Mouse (Mus musculus) embryonic fibroblast, embryonic 13.5 days (primary cell): ENCODE results near the gene Jak1. TPM values are rescaled to one million over a fixed set of nuclear protein-coding genes. Genes with fewer than 3 reads are reported as not detected.

Experiments used
- H3K27ac ChIP-seq: 2 replicates; pipeline ENCODE4 v1.5.1; 2012; ENCODE audit warnings: low read length, control low read depth, inconsistent platforms; ENCODE audit not compliant: insufficient read depth
- H3K4me1 ChIP-seq: 2 replicates; pipeline ENCODE4 v1.6.1; 2011; ENCODE audit warnings: low read length; ENCODE audit not compliant: control insufficient read depth, insufficient read depth
- H3K4me3 ChIP-seq: 2 replicates; pipeline ENCODE4 v1.5.1; 2011; ENCODE audit warnings: mild to moderate bottlenecking, control low read depth, low read length; ENCODE audit not compliant: insufficient read depth
- CTCF ChIP-seq: IDR thresholded peaks from 2 replicates; pipeline ENCODE4 v1.5.1; 2011; ENCODE audit warnings: mild to moderate bottlenecking, control low read depth, low read length, moderate library complexity, borderline replicate concordance; ENCODE audit not compliant: insufficient read depth
- POLR2A ChIP-seq: IDR thresholded peaks from 2 replicates; pipeline ENCODE4 v1.6.1; 2011; ENCODE audit warnings: low read depth, mild to moderate bottlenecking, control low read depth, low read length, moderate library complexity
- polyA plus RNA-seq: library from polyadenylated mRNA; stranded (reverse); fragments of >200 nt; gene quantifications from 2 replicates; pipeline ENCODE4 v1.2.4, GENCODE M21; 2011; ENCODE audit warnings: low read depth; ENCODE audit not compliant: missing spikeins, insufficient read length

Gene Jak1
- polyA plus RNA-seq, 1 experiment: 192 TPM

DNA sequence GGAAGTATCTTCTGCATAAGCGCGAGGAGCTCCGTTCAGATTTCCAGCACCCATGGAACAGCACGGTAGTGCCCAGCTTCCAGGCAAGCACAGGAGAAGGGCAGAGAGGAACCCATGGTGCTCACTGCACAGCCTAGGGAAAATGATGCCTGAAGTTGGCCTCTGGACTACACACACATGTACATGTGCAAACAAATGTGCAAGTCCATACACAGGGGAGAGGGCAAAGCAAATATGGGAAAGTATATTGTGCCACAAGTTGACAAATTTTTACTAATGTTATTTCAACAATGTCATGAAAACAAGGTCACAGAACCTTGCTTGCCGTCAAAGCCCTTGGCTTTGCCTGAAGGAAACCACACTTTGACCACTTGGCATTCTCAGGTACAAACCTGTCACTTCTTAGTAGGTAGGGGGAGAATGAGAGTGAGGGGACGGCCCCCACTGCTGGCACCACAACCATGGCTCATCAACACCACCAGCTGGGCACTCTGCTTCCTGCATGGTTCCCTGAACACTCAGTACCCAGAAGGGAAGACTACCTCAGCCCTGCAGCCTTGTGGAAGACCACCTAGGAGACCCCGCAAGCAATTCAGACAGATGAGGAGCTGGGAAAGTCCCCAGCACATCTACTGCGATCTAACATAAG, 65.5 kb downstream of the Jak1 start:
- TF ChIP-seq POLR2A: no peak
- no peak for TF ChIP-seq CTCF
- Histone ChIP-seq H3K4me3 (no peak overlapping the region), H3K4me1 (peaks cover 31% of the 10 kb centered on the region), H3K27ac (no peak overlapping the region)

DNA sequence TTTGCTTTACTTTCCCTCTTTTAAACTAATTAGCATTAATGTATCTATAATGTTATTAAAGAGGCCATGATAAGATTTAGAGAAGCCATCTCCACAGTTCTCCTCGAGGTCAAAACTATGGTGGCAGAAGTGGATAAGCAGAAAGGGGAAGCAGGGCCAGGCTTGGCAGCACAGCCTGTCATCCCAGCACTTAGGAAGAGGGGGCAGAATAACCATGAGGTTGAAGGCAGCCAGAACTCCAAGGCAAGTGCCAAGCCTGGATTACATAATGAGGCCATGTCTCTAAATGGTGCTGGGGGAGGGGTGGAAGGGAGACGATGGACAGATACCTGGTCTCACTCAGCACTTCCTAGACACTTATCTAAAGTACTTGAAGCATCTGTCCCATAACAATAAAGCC, 66.7 kb downstream of the Jak1 start:
- Histone ChIP-seq H3K27ac (no peak overlapping the region), H3K4me3 (no peak overlapping the region), H3K4me1 (peaks cover 29% of the 10 kb centered on the region)
- TF ChIP-seq POLR2A (no peak), CTCF (no peak)

DNA sequence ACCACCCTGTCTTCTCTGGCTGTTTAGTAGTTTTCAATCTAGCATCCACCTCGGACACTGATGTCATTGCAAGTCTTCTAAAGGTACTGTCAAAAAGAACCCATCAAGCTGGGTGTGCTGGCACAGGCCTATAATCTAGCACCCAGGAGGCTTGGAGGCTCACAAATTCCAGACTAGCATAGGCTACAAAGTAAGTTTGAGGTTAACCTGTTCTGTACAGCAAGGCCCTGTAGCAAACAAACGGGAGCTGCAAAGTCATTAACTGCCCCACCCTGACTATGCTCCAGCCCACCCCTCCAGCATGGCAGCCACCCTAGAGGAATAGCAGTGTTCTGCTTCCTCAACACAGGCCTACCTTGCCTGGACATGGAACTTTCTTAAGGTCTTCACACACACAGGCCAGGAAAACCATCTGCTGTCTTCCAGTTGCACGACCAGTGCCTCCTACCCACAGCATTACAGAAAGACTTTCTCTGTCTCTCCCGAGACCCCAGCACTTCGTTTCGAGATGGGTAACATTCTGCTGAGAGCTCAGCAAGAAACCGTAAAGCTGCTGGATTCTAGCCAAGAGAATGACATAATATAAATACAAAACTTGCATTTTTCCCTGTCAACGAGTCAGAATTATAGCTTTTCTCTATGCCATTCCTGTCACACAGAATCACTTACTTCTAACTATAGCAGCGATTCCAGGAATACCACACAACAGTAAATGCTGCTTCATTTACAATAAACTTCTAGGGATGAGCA, 67.5 kb downstream of the Jak1 start:
- no peak for TF ChIP-seq CTCF
- no peak for TF ChIP-seq POLR2A
- H3K27ac ChIP-seq: no peak overlapping the region
- H3K4me3 ChIP-seq: no peak overlapping the region
- peaks cover 25% of the 10 kb centered on the region for H3K4me1 ChIP-seq

DNA sequence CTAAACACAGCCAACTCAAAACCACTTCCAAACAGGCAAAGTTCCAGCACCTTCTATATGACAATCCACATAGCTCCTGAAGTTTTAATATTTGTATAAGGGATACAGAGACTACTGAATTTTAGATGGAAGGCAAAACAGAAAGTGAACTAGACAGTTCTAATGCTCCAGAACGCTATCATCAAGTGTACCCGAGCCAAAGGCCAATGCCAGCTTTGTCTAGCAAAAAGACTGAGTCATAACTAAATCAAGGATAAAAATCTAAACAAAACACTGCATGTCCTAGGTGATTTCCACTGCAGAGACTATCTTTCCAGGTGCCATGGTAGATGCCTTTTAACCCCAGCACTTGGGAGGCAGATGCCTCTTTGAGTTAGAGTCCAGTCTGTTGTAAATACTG, 68.7 kb downstream of the Jak1 start:
- H3K4me1 ChIP-seq: peaks cover 17% of the 10 kb centered on the region
- H3K27ac ChIP-seq: no peak overlapping the region
- TF ChIP-seq CTCF (no peak), POLR2A (no peak)
- no peak overlapping the region for H3K4me3 ChIP-seq

GRCm38 (mm10) chr4:101194170-101194569, 70.9 kb downstream of the Jak1 start:
- H3K4me3 ChIP-seq: no peak overlapping the region
- H3K27ac ChIP-seq: no peak overlapping the region
- TF ChIP-seq CTCF (no peak), POLR2A (no peak)
- peaks cover 17% of the 10 kb centered on the region for H3K4me1 ChIP-seq

GRCm38 (mm10) chr4:101192241-101192976, 72.7 kb downstream of the Jak1 start:
- no peak overlapping the region for H3K27ac ChIP-seq
- H3K4me3 ChIP-seq: no peak overlapping the region
- H3K4me1 ChIP-seq: peaks cover 3% of the 10 kb centered on the region; the same call in 1 of the 2 replicates
- TF ChIP-seq POLR2A (no peak), CTCF (no peak)

- TF ChIP-seq CTCF (no peak), POLR2A (no peak)
- Histone ChIP-seq H3K4me3 (no peak overlapping the region), H3K27ac (no peak overlapping the region), H3K4me1 (peaks cover 5% of the 10 kb centered on the region)
These were observed 77.7 kb downstream of the Jak1 start for GRCm38 (mm10) chr4:101187381-101187780.

DNA sequence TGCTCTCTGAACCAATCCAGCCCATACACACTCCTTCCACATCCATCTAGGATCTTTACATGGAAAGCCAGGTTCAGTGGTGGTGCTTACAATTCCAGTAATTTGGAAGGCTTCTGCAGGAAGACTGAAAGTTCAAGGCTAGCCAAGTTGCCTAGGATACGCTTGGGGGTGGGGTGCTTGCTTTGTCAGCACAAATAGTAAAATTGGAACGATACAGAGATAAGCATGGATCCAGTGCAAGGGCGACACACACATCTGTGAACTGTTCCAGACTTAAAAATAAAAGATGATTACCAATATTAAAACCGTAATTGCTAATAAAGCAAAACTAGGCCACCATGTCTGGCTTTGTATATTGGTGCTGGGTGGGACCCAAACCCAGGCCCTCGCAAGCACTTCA, 78.5 kb downstream of the Jak1 start:
- Histone ChIP-seq H3K4me3 (no peak overlapping the region), H3K27ac (no peak overlapping the region), H3K4me1 (peaks cover 7% of the 10 kb centered on the region)
- no peak for TF ChIP-seq CTCF
- no peak for TF ChIP-seq POLR2A

GRCm38 (mm10) chr4:101185216-101185615, 79.9 kb downstream of the Jak1 start:
- H3K4me3 ChIP-seq: no peak overlapping the region
- no peak overlapping the region for H3K27ac ChIP-seq
- TF ChIP-seq POLR2A (no peak), CTCF (no peak)
- peaks cover 7% of the 10 kb centered on the region for H3K4me1 ChIP-seq
